Mouse (Mus musculus) T-cell, adult 2 months (primary cell): ENCODE results near the gene Lingo3.
"Not testable (repeated sequence)": the region's sequence is repeated elsewhere in the genome, so short reads cannot be mapped to it uniquely, and the experiment has no call there.

Experiments used
- DNase-seq: peaks from one replicate; pipeline ENCODE4 v3.0.0; 2022; ENCODE audit warnings: low spot score

Gene Lingo3

DNA sequence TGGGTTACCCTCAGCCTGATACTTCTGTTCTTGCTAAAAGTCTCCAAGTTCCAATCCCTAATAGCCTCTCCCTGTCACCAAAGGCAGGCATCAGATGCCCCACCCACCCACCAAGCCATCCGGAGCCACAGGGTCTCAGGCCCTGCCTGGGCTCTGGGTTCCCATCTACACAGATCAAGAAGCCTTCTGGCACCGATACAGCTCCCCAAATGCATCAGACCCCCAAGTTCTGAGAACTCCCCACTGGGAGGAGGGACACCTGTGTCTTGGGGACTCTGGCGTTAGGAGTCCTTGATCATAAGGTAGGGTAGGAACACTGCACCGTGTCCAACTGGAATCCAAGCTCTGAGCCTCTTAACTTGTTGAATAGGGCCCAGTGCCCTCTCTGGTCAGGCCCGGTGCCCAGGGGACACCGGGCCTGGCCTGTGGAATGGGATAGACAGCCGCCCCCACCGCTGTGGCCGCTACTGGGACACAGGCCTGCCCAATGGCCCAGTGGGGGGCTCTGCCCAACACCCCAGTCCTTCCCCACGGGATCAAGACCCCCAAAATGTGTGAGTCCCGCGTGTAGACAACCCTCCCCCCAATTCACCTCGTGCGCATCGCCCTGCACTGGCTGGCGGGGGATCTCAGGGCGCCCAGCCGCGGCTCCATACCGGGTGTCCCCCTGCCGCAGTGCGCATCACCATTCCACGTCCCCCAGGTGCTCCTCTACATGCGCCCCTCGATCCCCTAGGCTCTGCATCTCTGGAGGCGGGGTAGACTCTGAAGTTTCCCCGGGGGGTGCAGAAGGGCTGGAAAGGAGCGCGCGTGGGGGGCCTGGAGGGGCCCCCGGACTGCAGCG lies 530 bp downstream of the Lingo3 start:
- DNase-seq, result no peak

DNA sequence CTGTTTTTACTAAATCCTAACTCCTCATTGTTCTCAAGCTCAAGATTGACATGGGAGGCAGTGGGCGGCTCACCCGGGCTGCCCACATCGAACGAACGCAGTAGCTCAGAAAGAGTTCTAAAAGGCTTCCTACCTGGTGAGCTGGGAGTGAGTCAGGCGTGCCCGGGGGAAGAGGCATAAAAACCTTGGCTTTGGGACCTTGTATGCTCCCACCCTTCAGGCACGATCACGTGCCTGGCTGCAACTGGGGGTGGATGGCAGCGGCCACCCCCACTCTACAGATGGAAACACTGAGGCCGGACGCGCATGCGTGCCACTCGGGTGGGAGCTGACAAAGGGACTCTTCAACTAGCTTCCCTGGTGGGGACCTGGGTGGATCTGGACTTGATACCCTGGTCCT lies 1.5 kb downstream of the Lingo3 start:
- DNase-seq, result no peak

DNA sequence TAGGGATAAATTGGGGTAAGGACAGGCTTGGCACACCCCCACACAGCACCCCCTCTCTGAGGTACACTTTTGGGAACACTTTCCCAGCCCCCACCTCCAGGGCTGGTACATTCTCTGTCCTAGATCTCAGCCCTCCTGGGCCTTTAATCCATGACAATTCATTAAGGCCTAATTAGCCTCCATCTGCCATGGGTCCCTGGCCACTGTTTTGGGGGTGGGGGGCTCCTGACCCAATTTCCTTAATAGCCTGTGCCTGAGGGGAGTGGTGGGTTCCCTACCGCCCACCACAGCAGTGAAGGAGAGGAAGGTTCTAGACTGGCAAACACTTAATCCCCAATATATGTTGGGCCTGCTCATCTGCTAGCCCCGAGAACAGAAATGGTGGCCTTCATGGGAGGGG lies 2.2 kb downstream of the Lingo3 start:
- no peak for DNase-seq

DNA sequence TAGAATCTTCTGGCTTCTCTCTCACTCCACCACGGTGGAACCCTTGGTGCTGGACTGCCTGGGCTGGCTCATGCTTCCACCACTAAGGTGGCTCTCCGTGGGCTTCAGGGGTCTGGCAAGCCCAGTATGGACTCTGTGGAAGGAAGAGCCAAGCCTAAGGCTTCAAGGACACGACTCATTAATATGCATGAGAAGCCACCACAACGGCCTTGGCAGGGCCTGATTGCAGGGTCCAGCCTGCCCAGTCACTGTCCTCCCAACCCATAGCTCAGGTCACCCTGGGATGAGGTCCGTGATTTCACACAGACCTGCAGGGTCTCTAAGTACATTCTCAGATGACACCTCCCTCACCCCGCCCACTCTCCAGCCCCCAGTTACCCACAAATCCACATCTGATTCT lies 4.0 kb downstream of the Lingo3 start:
- no peak for DNase-seq

DNA sequence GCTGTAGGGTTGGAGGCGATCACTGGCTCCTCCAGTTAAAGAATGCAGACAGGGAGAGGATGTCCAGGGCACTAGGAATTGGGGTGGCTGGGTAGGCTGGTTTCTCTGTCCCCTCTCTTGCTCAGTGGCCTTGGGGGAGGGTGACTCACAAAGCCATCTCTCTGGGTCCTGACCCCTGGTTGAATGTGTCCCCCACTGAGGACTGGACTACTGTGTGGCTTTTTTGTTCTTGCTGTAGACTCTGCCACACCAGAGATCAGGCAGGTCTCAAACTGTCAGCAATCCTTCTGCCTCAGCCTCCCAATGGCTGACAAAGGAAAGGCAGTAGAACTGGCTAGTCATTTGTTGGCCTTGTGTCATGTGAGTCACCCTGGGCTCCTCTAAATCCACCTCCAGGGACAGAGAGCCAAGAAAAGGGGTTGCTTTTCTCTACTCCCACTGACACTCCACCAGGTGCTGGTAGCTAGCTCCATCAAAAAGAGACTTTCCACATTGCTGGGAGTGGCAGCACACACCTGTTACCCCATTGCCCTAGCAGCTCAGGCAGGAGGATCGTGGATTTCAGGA lies 5.4 kb downstream of the Lingo3 start:
- DNase-seq, result no peak

DNA sequence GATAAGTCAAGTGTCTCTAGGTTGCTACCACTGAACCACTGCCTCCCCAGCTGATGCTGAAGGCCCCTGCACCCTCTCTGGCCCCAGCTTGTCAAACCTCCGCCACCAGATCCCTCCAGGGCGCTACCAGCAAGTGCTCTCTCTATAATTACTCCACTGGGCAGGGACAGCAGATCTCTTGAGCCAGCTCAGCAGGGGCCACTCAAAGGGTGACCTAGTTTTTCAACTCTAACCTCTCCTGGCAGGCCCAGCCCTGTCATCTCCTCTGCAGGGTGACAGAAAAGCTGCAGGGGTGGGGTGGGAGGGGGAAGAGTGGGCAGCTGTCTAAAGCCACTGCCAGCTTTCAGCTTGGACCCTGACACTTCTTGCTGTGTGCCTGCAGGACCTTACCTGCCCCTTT lies 6.0 kb downstream of the Lingo3 start:
- DNase-seq, result no peak

DNA sequence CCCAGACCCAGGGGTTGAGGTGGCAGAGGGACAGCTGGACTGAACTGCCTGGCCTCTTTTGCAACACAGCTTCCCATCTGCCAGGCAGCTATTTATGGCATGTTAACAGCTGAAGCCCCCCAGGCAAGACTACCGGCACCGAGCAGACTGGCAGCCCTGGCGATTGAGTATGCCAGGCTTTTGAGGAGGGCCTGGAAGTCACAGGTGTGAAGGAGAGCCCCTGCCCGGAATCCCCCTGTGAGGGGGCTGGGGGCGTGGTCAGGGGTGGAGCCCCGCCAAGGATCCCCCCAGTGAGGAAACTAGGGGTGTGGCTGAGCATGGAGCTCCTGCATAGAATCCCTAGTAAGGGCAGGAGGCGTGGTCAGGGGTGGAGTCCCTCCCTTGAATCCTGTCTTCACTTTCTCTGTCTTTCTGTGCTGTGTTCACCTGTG lies 6.9 kb downstream of the Lingo3 start:
- DNase-seq, result no peak

DNA sequence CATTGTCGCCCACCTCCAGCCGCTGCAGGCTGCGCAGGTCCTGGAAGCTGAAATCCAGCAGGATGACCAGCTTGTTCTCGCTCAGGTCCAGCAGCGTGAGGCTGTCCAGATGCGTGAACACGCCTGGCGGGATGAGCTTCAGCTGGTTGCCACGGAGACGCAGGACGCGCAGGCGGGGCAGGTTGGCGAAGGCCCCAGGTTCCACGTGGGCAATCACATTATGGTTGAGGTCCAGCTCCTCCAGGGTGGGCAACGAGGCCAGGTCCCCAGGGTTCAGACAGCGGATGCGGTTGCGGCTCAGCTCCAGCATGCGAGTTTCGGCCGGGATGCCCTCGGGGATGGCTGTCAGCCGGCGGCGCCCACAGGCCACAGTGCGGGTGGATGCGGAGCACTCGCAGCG lies 8.2 kb downstream of the Lingo3 start:
- no peak for DNase-seq

DNA sequence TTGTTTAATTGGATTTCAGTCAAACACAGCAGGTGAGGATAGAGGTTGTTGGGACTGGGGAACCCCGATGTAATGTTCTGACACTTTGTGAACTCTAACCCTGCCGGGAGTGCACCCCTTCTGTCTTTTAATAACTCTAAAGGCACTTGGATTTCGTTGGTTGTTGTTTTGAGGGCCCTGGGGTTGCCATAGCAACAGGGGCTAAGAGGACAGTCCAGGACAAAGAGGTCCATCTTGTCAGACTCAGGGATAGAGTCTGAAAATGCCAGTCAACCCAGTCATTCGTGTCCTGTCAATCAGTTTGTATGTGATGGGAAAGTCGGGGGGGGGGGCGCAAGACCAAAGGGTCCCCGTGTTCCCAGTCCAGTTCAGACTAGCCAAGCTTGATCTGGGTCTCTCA lies 11.0 kb downstream of the Lingo3 start:
- no peak for DNase-seq

DNA sequence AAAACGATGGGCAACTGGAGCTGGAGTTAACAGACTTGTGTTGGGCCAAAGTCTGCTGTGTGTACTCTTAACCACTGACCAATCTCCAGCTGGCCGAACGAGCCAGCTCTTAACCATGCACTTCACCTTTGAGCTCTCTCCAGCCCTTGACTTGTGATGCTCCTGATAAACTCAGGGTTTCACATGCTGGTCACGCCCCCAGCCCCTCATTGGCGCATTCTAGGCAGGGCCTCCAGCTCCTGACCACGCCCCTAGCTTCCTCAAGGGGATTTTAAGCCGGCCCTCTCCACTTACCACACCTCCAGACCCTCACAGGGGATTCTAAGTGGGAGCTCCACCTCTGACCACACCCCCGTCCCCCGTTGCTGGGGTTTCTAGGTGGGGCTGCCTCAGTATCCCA lies 12.7 kb downstream of the Lingo3 start:
- DNase-seq, result no peak

DNA sequence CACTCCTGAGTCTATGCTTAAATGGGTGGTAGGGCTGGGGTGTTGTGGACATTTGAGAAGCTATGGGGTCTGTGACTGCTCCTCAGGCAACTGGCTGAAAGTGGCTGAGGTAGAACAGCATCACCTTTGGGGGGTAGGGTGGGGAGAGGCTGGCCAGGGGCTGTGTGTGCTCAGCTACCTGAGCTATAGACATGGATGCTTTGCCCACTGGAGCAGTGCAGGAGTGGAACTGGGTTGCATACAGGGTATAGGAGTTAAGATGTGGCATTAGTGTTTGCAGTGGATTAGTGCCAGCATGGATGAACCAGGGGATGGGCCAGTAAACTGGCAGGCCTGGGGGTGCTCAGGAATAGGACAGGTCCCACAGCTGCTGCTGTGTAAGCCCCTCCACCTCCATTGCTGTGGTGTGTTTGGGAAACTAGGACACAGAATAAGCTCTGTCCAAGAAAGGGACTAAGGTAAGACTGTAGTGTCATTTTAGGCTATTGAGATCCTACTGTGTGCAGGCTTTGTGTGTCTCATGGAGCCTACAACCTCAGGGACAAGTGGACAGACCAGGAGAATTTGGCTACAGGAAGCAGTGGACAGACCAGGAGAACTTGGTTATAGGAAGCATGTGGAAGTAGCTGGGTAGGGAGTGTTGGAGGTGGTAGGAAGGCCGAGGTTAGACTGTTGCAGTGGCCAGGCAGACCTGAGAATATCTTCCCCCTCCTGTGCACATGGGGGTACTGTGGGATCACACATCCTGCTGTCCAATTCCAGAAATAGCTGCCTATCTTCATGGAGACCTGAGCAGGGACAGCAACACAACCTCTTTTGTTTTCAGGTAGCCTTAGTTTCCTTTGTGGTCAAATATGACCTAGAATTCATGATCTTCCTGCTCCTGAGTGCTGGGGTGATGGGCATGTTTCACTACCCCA lies 14.2 kb downstream of the Lingo3 start:
- no peak for DNase-seq

DNA sequence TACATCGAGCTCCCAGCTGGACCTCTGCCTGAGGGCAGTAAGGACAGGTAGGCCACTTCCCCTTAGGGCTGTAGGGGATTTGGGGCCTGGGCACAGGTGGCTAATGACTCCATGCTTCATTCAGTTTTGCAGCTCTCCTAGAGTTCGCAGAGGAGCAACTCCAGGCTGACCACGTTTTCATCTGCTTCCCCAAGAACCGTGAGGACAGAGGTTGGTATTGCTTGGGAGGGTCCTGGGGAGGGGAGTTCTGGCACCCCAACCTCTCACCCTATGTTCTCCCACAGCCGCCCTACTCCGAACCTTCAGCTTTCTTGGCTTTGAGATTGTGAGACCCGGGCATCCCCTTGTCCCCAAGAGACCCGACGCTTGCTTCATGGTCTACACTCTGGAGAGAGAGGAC lies 15.3 kb downstream of the Lingo3 start:
- DNase-seq, result not testable (repeated sequence)

DNA sequence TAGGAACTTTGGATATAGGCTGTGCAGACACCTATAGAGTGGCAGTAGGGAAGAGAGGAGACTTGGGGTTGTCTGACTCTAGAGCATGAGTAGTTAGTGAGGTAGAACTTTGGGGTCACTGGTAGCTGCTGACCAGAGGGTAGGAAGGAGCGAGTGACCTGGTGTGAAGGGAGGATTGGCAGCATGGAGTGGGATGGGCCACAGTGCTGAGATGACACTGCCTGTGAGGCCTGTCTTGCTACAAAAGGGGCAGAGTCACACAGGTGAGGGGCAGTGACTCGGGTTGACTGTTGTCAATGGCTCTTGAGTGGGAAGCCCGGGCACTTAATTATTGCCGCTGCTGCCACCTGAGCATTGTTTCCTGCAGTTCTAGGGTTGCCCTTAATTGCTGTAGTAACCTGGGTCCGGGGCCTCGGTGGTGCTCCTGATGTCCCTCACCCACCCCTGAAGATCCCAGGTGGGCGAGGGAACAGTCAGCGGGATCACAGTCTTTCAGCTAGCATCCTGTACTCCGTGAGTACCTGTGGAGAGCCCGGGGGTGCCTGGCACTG lies 15.9 kb downstream of the Lingo3 start:
- DNase-seq, result no peak

DNA sequence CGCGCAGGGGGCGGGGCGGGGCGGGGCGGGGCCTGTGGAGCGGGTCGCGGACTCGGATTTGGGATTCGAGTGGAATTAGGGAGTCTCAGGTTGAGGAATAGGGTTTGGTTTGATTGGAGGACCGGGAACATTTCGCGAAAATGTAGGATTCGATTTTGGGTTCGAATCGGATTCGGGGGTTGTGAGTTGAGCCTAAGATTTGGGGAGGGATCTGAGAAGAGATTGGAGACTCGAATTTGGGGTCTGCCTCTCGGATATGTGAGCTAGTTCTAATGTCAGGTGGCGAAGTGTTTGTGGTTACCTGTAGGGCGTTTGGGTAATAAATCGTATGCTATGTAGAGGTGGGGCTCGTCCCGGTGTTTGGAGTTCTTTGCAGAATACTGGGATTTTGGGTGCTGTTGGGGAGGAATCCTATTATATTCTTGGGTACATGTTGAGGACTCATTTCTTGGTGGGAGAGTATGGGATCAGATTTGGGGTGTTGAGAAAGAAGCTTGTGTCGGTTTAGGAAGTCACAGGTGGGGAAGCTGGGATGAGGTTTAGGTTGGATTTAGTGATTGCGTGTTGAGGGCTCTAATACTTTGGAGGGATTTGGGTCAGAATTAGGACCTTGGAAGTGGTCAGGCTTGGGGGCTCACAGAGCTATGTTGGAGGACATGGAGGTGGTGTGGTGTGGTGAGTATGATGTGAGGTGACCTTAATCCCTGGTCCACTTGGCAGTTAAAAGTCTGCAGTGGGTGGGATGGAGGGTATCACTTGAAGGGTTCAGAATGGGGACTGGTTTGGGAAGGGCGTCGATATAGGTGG lies 16.6 kb downstream of the Lingo3 start:
- DNase-seq, result no peak

DNA sequence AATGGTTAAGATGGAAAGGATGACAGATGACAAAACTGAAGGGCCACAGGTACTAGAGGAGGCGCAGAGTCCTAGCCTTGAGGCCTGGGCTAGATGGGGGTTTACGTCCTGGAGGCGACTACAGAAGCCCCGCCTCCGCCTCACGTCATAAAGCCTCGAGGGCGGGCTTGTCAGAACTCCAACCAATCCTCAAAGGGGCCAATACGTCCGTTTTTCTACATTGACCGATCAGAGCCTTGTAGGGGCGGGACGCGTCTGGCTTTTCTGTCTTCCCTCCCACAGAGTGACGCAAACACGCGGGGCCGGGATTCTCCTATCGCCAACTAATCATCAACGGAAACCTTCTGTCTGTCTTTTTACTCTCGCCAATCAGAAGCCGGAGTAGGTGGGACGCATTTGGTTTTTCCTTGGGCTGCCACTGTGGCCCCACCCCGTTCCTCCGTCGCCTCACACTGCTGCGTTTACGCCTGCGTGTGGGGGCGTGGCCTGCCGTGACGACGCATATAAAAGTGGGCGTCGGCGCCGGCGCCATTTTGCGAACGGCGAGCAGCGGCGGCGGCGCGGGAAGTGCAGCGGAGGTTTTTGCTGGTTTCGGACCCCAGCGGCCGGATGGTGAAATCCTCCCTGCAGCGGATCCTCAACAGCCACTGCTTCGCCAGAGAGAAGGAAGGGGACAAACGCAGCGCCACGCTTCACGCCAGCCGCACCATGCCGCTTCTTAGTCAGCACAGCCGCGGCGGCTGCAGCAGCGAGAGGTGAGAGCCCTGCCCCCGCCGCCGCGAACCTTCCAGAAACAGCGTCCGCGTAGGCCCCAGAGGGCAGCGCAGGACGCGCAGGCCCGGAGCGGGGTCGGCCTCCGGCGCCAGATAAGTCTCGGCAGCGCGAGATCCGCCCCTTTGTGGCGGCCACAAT lies 17.4 kb downstream of the Lingo3 start, which contains the start of gene Oaz1:
TSS of gene Oaz1 (plus strand) at position 506 of the 912 bp plus-strand sequence.
- peak; percentile 99 for DNase-seq

DNA sequence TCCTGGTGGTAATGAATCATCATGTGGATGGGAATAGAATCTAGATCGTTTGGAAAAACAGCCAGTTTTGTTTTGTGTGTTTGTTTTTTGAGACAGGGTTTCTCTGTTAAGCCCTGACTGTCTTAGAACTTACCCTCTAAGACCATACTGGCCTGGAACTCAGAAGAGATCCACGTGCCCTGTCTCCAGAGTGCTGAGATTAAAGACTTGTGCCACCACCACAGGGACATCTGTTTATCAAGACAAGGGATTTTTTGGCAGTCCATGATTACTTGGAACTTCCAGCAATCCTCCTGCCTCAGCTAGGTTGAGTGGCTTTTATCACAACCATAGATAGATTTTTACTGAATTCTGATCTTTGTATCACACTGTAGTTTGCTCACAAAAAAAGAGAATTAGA lies 19.0 kb downstream of the Lingo3 start:
- no peak for DNase-seq

DNA sequence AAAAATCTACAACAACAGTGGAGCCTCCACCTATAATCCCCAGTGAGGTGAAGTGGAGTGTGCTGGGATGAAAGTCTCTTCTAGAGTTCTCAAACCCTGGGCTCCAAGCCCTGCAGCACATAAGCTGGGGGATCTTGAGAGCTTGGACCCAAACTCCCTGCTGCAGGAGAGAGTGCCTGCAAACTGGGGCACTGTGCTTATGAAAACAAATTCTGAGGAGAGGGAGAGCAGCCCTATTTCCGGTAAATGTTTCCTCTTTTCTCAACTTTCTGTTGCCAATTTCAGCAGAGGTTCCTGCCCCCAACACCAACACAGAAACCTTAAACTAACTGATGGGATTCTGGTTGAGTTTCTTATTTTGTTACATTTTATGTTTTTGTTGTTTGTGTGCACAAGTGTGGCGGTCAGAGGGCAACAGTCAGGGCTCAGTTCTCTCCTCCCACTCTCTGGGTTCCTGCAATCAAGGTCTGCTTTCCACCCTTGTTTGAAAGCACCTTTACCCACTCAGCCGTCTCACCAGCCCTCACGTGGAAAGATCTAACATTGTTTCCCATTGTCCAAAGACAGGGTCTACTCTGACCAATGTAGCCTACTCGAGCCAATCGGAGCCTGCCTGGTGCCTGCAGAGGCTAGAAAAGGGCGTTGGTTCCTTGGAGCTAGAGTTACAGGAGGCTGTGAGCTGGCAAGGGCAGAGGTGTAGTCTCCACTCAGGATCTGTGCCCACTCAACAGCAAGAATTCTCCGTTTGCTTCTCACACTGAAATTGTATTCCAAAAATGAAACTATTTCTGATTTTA lies 19.8 kb downstream of the Lingo3 start:
- DNase-seq, result no peak

DNA sequence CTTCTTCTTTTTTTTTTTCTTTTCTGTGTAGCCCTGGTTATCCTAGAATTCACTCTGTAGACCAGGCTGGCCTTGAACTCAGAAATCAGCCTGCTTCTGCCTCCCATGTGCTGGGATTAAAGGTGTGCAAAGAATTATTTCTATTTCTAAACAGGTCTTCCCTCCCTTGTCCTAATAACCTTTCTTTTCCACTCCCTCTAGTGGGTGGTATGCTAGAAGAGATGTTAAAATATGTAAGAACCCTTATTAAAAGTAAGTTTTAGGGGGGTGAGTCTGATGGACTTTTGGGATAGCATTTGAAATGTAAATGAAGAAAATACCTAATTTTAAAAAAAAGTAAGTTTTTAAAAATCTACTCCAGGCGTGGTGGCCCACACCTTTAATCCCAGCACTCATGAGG lies 20.5 kb downstream of the Lingo3 start:
- DNase-seq, result no peak

DNA sequence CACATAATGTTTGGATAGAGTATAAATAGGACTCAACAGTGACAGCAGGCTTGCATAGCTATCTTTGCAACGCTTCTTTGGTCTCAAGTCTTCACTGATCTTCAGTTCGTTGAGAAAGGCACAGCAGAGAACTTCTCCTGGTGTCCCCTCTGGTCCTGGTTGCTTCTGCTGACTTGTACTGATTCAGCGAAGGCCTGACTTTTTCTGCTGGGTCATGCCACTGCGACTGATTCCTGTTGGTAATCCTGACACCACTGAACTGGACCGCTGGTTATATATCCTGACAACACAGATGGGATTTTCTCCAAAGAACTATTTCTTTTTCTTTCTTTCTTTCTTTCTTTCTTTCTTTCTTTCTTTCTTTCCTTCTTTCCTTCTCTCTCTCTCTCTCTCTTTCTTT lies 21.3 kb downstream of the Lingo3 start:
- DNase-seq, result no peak

DNA sequence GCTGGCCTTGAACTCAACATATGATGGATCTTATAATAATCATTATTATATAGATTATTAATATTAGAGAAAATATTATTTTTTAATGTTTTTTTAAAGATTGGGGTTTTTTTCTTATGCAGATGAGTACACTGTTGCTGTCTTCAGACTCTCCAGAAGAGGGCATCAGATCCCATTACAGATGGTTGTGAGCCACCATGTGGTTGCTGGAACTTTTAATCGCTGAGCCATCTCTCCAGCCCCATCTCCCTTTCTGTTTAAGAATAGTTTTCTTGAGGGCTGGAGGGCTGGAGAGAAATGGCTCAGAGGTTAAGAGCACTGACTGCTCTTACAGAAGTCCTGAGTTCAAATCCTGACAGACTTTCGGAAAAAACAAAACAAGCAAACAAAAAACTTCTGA lies 21.8 kb downstream of the Lingo3 start:
- DNase-seq, result peak; percentile 60
